Mouse (Mus musculus) neural tube, embryonic 14.5 days (tissue): ENCODE results near the gene Snrpd3. TPM values are rescaled to one million over a fixed set of nuclear protein-coding genes. Genes with fewer than 3 reads are reported as not detected.
"Not testable (repeated sequence)": the region's sequence is repeated elsewhere in the genome, so short reads cannot be mapped to it uniquely, and the experiment has no call there.

Experiments
- ATAC-seq: fragments of 200-750 bp; cut with Nextera tagmentation; 2 replicates; pipeline ENCODE4 v1.8.0; 2017; ENCODE audit warnings: low read depth, mild to moderate bottlenecking, moderate TSS enrichment, moderate library complexity
- H3K27ac ChIP-seq: fragments of 300-500 bp; sonication (generic); 2 replicates; pipeline ENCODE4 v1.5.1; 2014; ENCODE audit warnings: low read depth, mild to moderate bottlenecking, control low read depth, low read length, moderate library complexity, mixed read lengths
- H3K27me3 ChIP-seq: fragments of 300-500 bp; sonication (generic); 2 replicates; pipeline ENCODE4 v1.6.1; 2014; ENCODE audit warnings: low read length; ENCODE audit not compliant: control insufficient read depth, insufficient read depth
- H3K36me3 ChIP-seq: fragments of 300-500 bp; sonication (generic); 2 replicates; pipeline ENCODE4 v1.6.1; 2014; ENCODE audit warnings: low read length, mixed read lengths; ENCODE audit not compliant: control insufficient read depth, insufficient read depth
- H3K4me1 ChIP-seq: fragments of 300-500 bp; sonication (generic); 2 replicates; pipeline ENCODE4 v1.6.1; 2014; ENCODE audit warnings: low read length; ENCODE audit not compliant: control insufficient read depth, insufficient read depth
- H3K4me2 ChIP-seq: fragments of 300-500 bp; sonication (generic); 2 replicates; pipeline ENCODE4 v1.6.1; 2014; ENCODE audit warnings: mild to moderate bottlenecking, low read depth, low read length, control low read depth
- H3K4me3 ChIP-seq: fragments of 300-500 bp; sonication (generic); 2 replicates; pipeline ENCODE4 v1.5.1; 2014; ENCODE audit warnings: low read depth, low read length, control low read depth, mixed read lengths
- H3K9ac ChIP-seq: fragments of 300-500 bp; sonication (generic); replicated peaks from 2 replicates; pipeline ENCODE4 v1.6.1; 2014; ENCODE audit warnings: low read depth, mild to moderate bottlenecking, control low read depth, low read length, mixed read lengths
- H3K9me3 ChIP-seq: fragments of 300-500 bp; sonication (generic); 2 replicates; pipeline ENCODE4 v1.6.1; 2016; ENCODE audit warnings: low read length; ENCODE audit not compliant: control insufficient read depth
- WGBS: fragments of 180-500 bp; shearing (Covaris S2); extraction: QIAGEN DNeasy Blood & Tissue Kit; methylation state at CpG from one replicate; pipeline ENCODE4 v1.1.7; 2014; 5-methylcytosine and 5-hydroxymethylcytosine counted together
- polyA plus RNA-seq: library from polyadenylated mRNA; unstranded; fragments of >200 nt; fragmentation: Nextera tagmentation; extraction: Ambion mirVana; gene quantifications from 2 replicates; pipeline ENCODE4 v1.2.1, GENCODE M21; 2014

The Snrpd3 gene
- polyA plus RNA-seq, 1 experiment from 2014 or later = 113 TPM

- H3K4me1 ChIP-seq = peaks cover 7% of the 10 kb centered on the region; the same call in 1 of the 2 replicates
- ATAC-seq = no peak
- 89% methylated on average over 12 of the region's 12 CpGs for WGBS
Observed at GRCm38 (mm10) chr10:75564687-75565265, 47.4 kb downstream of the Snrpd3 start.

GRCm38 (mm10) chr10:75565436-75565835 lies 48.1 kb downstream of the Snrpd3 start:
- H3K36me3 ChIP-seq = no peaks in the 10 kb centered on the region
- no peak overlapping the region for H3K27ac ChIP-seq
- ATAC-seq = no peak
- no peak overlapping the region for H3K9ac ChIP-seq
- H3K4me3 ChIP-seq = no peak overlapping the region
- H3K27me3 ChIP-seq = no peaks in the 10 kb centered on the region
- H3K9me3 ChIP-seq = no peaks in the 10 kb centered on the region
- peaks cover 6% of the 10 kb centered on the region; the same call in 1 of the 2 replicates for H3K4me1 ChIP-seq
- no peak overlapping the region for H3K4me2 ChIP-seq
- 83% methylated on average over 6 of the region's 6 CpGs for WGBS

More at GRCm38 (mm10) chr10:75564687-75565265, 47.4 kb downstream of the Snrpd3 start:
- Histone ChIP-seq H3K9ac (no peak overlapping the region), H3K4me2 (no peak overlapping the region), H3K9me3 (no peaks in the 10 kb centered on the region), H3K27me3 (no peaks in the 10 kb centered on the region), H3K27ac (no peak overlapping the region), H3K36me3 (no peaks in the 10 kb centered on the region), H3K4me3 (no peak overlapping the region)

GRCm38 (mm10) chr10:75565906-75566305 lies 48.6 kb downstream of the Snrpd3 start:
- no peaks in the 10 kb centered on the region for H3K27me3 ChIP-seq
- H3K4me2 ChIP-seq = no peak overlapping the region
- H3K36me3 ChIP-seq = no peaks in the 10 kb centered on the region
- H3K4me3 ChIP-seq = no peak overlapping the region
- peaks cover 2% of the 10 kb centered on the region; the same call in 1 of the 2 replicates for H3K4me1 ChIP-seq
- ATAC-seq = no peak
- WGBS = 70% methylated on average over 7 of the region's 7 CpGs
- no peak overlapping the region for H3K9ac ChIP-seq
- H3K9me3 ChIP-seq = no peaks in the 10 kb centered on the region
- no peak overlapping the region for H3K27ac ChIP-seq

GRCm38 (mm10) chr10:75566321-75566720 lies 49.0 kb downstream of the Snrpd3 start:
- WGBS = 83% methylated on average over 5 of the region's 5 CpGs
- no peak overlapping the region for H3K4me2 ChIP-seq
- no peak overlapping the region for H3K27ac ChIP-seq
- H3K4me3 ChIP-seq = no peak overlapping the region
- H3K36me3 ChIP-seq = no peaks in the 10 kb centered on the region
- no peaks in the 10 kb centered on the region for H3K4me1 ChIP-seq
- no peaks in the 10 kb centered on the region for H3K9me3 ChIP-seq
- H3K9ac ChIP-seq = no peak overlapping the region
- no peaks in the 10 kb centered on the region for H3K27me3 ChIP-seq
- no peak for ATAC-seq

- H3K9ac ChIP-seq, H3K27ac ChIP-seq, H3K9me3 ChIP-seq, H3K4me2 ChIP-seq, ATAC-seq, H3K36me3 ChIP-seq, H3K27me3 ChIP-seq, H3K4me1 ChIP-seq, H3K4me3 ChIP-seq: not testable (repeated sequence)
- WGBS = 83% methylated on average over 2 of the region's 2 CpGs
Observed at GRCm38 (mm10) chr10:75566765-75567164, 49.4 kb downstream of the Snrpd3 start.

GRCm38 (mm10) chr10:75568029-75568428 lies 50.7 kb downstream of the Snrpd3 start:
- Histone ChIP-seq H3K36me3 (no peaks in the 10 kb centered on the region), H3K4me3 (no peak overlapping the region), H3K27me3 (no peaks in the 10 kb centered on the region), H3K4me2 (no peak overlapping the region), H3K9me3 (no peaks in the 10 kb centered on the region), H3K9ac (no peak overlapping the region; the same call in 1 of the 2 replicates), H3K4me1 (no peaks in the 10 kb centered on the region), H3K27ac (no peak overlapping the region)
- ATAC-seq = no peak
- 39% methylated on average over 5 of the region's 5 CpGs for WGBS

- H3K4me2 ChIP-seq = no peak overlapping the region
- no peak for ATAC-seq
- H3K4me3 ChIP-seq = no peak overlapping the region
- no peaks in the 10 kb centered on the region for H3K27me3 ChIP-seq
- 8% methylated on average over 11 of the region's 11 CpGs for WGBS
- no peaks in the 10 kb centered on the region for H3K9me3 ChIP-seq
- H3K4me1 ChIP-seq = no peaks in the 10 kb centered on the region
- no peak overlapping the region; the same call in 1 of the 2 replicates for H3K9ac ChIP-seq
- no peaks in the 10 kb centered on the region for H3K36me3 ChIP-seq
- H3K27ac ChIP-seq = no peak overlapping the region
Observed at GRCm38 (mm10) chr10:75568441-75568840, 51.1 kb downstream of the Snrpd3 start.

- H3K4me3 ChIP-seq = no peak overlapping the region
- no peak overlapping the region for H3K4me2 ChIP-seq
- no peak for ATAC-seq
- H3K4me1 ChIP-seq = no peaks in the 10 kb centered on the region
- H3K27ac ChIP-seq = no peak overlapping the region
- no peaks in the 10 kb centered on the region for H3K27me3 ChIP-seq
- no peaks in the 10 kb centered on the region for H3K9me3 ChIP-seq
- no peak overlapping the region for H3K9ac ChIP-seq
- 15% methylated on average over 4 of the region's 4 CpGs for WGBS
- H3K36me3 ChIP-seq = no peaks in the 10 kb centered on the region
Observed at GRCm38 (mm10) chr10:75568851-75569250, 51.5 kb downstream of the Snrpd3 start.

GRCm38 (mm10) chr10:75570981-75571657 lies 53.8 kb downstream of the Snrpd3 start:
- Histone ChIP-seq H3K9ac (no peak overlapping the region), H3K27me3 (no peaks in the 10 kb centered on the region), H3K4me3 (no peak overlapping the region), H3K27ac (no peak overlapping the region), H3K9me3 (no peaks in the 10 kb centered on the region), H3K4me1 (no peaks in the 10 kb centered on the region), H3K4me2 (no peak overlapping the region), H3K36me3 (no peaks in the 10 kb centered on the region)
- WGBS = 25% methylated on average over 10 of the region's 10 CpGs
- ATAC-seq = no peak
